Mouse (Mus musculus) heart, adult 18-20 months (tissue): ENCODE results near the gene Hist1h2ak. TPM values are rescaled to one million over a fixed set of nuclear protein-coding genes. Genes with fewer than 3 reads are reported as not detected.

ENCODE experiments used
- DNase-seq, 2 experiments: peaks; one replicate each; pipeline ENCODE4 v3.0.0; 2021 to 2022; ENCODE audit warnings: mixed read lengths in 1 of 2
- total RNA-seq, 2 experiments: library from RNA; stranded (reverse); gene quantifications; 2 replicates each; pipeline ENCODE4 v1.2.3; 2021

The Hist1h2ak gene
- total RNA-seq, 2 experiments from 2014 or later = 2.5 to 4.6 TPM

DNA sequence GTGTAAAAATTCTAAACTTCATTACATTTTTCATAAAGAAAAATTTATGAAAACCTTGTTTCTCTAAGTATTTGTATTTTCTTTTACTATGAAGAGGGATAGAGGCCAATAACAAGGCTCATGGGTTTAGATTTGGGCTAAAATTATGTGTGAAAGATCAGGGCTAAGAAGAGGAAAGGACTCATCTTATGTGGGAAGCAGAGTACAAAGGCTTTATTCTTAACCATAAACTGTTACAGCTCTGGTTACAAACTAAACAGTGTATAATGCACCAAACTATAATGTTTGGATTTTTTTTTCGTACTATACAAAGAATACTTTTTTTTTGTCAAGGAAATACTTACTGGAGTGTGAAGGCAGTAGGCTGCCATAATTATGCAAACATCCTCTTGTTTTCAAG is 2.1 kb upstream of the Hist1h2ak start:
- DNase-seq = no peak

DNA sequence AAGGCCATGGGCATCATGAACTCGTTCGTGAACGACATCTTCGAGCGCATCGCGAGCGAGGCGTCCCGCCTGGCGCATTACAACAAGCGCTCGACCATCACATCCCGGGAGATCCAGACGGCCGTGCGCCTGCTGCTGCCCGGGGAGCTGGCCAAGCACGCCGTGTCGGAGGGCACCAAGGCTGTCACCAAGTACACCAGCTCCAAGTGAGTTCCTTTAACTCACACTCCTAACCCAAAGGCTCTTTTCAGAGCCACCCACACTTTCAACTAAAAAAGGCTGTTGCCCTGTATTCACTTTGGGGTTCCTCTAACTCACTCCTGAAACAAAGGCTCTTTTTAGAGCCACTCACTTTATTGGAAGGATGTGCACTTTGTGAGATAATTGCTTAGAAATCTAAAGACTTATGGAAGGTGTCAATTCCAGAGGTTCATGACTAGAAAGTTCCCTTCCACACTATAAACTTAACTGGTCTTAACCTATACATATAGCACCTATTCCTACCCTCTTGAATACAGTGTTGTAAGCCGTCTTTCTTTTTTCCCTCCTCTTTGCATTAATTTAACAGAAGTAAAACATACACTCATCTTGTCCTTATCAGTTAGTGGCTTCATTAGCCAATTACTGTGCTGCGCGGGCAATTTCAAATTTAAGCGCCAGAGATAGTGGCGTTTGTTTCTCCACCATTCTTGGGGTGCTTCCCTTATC is 821 bp upstream of the Hist1h2ak start:
- peak in 1 of 2 experiments; percentile 31 for DNase-seq

DNA sequence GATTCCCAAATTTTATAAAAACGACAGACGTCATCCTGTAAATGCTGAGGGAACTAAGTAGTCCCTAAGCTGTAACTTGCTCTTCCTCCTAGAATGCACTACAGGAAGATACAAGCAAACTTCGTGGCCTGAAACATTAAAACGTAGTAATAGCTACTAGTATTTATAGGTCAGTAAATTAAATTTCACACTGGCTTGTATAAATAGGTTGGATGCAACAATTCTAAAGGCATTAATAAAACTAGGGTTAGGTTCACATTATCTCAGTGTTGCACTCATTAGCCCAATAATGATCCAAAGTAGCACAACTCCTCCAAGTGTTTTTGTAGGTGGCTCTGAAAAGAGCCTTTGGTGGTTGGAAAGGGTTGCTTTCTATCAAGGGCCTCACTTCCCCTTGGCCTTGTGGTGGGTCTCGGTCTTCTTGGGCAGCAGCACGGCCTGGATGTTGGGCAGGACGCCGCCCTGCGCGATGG is 540 bp downstream of the Hist1h2ak start:
- no peak for DNase-seq

DNA sequence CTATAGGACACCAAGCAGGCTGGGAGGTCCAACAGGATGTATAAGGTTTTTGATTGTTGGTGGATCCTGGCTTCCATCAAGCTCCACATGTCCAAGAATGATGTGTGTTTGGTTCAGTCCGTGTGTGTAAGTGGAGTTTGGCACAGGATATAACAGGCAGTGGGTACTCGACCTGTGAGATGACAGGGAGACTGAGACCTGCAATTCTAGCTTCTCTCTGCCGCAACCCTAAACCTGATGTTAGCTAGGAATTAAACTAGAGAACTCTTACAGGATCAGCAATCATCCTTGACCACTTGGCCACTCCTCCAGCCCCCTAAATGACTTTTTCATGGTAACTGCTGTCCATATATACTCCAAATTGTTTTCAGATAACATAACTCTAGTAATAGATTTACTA is 1.3 kb downstream of the Hist1h2ak start:
- no peak for DNase-seq

DNA sequence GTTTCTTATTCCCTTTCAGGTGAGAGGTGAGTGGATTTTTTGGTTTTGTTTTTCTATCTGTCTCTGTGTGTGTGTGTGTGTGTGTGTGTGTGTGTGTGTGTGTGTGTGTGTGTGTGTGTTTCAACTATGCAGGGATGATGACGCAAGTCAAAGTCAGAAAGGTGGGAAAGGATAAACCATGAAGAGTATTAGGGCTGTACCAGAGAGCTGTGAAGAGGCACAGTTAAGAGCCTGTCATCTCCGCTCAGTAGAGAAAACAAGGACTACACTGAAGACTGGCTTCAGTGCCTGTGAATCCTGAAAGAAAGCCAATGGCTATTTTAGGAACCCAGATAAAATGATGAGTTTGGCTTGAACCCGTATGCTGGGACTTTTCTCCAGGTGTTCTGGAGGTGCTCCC is 1.8 kb downstream of the Hist1h2ak start:
- no peak for DNase-seq

DNA sequence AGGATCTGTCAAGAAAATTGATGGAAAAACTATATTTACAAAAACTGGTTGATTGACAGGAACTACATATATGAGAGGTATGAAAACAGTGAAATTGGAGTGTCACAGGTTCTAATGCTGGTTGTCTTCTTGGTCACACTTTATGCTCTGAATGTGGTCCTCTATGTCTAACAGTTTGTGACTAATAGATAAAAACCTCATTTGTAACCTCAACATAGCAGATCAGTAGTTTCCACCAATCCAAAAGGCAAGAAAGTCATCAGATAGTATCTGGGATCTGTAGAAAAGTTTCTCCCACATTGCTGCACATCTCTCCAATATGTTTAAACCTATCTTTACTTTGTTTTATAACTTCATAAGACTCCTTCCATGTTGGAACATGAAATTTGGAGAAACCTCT is 2.2 kb downstream of the Hist1h2ak start:
- DNase-seq = no peak

DNA sequence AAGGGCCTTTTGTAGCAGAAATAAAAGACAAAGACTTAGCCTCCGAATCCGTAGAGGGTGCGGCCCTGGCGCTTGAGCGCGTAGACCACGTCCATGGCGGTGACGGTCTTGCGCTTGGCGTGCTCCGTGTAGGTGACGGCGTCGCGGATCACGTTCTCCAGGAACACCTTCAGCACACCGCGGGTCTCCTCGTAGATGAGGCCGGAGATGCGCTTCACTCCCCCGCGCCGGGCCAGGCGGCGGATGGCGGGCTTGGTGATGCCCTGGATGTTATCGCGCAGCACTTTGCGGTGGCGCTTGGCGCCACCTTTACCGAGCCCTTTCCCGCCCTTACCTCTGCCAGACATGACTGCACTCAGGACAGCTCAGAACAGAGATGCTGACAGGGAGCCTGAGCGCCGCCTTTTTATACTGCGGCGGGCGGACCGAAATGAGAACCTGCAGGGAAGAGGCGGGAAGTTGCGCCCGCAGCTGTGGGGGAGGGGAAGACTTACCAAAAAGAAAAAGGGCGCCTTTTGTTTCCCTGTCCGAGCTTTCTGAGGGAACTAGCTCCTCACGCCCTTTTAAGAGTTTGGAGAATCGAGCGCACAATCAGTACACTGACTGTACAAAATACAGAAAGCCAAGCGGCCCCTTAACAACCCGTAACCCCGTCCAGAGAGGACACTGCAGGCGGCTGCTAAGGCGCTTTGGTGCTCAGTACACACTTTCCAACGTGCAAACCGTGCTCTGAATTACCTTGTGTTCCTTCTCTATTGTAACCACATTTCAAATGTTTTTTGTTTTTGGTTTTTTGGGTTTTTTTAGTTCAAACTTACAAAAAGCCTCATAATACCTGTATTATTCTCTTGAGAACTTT is 3.2 kb downstream of the Hist1h2ak start, which contains the start of gene Hist1h4k:
Gene Hist1h4k (minus strand): TSS at position 347 of the 859 bp plus-strand sequence.
- peak; percentile 88 to 90 for DNase-seq

DNA sequence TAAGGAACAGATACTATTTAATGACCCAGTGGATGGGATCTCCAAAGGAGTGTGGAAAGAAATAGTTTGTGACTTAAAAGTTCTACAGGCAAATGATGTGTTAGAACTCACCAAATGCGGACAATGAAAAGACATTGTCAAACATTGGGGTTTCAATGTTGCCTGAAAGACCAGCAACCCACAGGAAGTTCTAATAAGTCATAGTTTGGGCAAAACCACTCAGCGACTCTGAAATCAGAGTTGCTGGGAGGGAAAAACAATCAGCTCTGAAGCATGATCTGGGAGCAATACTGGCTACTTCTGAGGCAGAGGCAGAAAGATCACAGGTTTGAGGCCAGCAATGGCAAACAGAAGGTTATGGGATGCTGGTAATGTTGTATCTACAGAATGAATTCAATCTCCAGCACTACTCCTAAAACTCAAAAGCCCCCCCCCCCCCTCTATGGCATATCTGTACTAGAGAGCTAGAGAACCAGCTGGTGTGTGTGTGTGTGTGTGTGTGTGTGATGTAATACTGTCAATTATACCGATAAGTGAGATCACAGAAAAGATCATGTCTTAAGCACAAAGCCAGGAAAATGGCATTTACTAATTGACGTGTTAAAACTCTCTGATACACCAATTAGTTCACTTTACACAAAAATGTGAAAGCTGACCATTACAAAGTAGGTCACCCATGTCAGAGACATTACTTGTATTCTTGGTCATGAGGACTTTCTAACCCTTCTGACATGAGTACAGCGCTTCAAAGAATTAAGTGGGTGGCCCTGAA is 4.1 kb downstream of the Hist1h2ak start:
- DNase-seq = no peak

DNA sequence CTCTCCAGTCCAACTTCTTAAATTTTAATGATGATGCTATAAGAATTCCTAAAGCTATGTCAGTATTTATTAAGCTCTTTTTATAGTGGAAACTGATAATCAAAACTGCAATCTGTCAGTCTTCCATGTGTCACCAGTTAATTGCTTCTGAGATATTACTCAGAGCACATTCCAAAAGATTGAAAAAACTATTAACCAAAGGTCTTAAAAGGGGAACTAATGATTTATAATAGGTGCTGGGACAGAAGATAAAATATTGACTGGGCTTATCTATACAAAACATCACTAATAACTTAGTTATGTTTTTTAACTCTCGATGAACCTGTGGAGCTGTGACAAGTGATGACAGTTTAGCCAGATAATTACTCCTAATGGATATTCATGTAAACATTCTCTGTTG is 8.6 kb downstream of the Hist1h2ak start:
- DNase-seq = no peak

DNA sequence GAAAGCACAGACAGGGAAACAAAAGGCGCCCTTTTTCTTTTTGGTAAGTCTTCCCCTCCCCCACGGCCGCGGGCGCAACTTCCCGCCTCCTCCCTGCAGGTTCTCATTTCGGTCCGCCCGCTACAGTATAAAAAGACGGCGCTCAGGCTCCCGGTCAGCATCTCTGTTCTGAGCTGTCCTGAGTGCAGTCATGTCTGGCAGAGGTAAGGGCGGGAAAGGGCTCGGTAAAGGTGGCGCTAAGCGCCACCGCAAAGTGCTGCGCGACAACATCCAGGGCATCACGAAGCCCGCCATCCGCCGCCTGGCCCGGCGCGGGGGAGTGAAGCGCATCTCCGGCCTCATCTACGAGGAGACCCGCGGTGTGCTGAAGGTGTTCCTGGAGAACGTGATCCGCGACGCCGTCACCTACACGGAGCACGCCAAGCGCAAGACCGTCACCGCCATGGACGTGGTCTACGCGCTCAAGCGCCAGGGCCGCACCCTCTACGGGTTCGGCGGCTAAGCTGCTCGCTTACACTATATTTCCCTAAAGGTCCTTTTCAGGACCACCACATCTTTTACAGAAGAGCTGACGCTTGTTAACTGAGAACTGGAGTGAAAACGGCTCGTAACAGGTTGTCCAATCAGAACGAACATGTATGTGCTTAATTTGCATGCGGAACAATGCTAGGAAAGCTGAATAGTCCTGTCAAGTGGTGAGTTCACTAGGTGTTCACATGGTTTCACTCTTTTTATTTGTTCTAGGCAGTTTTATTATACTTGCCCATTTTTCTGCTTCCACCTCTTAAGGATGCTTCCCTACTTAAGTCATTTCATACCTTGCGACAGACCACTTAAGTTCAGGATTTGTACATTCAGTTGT is 18.5 kb downstream of the Hist1h2ak start, which contains the start of gene Hist1h4j:
Gene Hist1h4j (plus strand): TSS at position 159 of the 862 bp plus-strand sequence.
- DNase-seq = peak; percentile 65 to 69

DNA sequence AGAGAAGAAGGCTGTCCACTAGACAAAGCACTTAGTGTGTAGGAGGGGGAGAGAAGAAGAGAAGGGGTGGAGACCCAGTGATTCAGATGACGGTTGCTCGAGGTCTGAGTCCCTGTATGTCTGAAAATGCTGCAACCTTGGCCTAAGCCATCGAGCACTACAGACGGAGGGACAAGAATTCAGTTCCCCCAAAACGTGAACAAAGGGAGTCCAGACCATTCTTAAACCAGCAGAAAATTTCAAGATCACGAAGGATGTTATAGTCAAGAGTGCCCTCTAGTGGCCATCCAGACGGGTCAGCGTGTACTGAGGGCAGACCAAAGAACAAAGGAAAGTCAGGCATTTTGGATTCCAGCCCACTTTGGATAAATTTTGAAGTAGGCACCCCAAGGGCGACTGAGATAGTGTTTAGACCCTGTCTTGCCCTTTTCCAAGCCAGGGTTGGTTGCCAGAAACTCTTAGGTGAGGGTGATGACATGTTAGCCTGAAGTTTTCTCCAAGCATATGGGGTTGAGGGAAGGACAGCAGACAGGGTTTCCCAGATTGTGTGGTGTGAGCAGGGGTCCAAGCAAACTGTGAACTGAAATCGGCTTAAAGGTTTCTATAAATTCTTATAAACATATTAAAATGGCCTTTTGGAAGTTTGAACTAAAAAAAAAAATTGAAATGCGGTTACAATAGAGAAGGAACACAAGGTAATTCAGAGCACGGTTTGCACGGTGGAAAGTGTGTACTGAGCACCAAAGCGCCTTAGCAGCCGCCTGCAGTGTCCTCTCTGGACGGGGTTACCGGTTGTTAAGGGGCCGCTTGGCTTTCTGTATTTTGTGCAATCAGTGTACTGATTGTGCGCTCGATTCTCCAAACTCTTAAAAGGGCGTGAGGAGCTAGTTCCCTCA is 19.4 kb downstream of the Hist1h2ak start:
- peak; percentile 84 to 89 for DNase-seq

DNA sequence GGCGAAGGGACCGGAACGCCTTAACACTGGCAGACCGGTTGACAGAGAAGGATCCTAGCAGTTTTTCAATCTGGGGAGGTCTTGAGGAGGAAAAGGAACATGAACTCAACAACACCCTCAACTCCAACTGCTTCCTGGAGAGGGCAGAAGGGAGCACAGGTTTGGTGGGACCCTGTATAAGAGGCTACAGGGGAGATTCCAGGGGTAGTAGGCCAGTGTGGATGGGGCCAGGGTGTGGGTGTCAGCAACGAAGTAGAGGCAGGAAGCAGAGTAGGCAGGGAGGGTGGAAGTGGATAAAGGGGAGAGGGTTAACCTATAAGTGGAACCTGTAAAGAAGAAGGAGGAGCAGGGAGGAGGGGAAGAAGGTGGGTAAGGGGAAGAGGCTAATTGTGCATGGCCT is 20.2 kb downstream of the Hist1h2ak start:
- no peak for DNase-seq

DNA sequence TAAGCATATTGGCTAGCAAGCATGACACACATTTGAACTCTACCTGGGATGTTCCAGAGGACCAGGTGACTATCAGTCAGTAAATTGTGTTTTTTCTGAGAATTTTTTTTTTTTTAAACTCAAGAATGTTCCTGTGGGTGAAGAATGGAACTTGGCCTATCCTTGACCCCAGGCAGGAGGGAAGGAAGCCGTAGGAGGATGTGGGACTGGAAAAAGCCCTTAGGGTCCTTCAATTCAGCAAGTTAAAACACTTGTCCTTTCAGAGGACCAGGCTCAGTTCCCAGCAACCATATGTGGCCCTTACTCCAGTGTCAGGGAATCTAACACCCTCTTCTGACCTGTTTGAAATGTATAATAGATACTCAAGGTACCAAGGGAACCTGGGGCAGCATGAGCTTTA is 24.1 kb downstream of the Hist1h2ak start:
- no peak for DNase-seq

DNA sequence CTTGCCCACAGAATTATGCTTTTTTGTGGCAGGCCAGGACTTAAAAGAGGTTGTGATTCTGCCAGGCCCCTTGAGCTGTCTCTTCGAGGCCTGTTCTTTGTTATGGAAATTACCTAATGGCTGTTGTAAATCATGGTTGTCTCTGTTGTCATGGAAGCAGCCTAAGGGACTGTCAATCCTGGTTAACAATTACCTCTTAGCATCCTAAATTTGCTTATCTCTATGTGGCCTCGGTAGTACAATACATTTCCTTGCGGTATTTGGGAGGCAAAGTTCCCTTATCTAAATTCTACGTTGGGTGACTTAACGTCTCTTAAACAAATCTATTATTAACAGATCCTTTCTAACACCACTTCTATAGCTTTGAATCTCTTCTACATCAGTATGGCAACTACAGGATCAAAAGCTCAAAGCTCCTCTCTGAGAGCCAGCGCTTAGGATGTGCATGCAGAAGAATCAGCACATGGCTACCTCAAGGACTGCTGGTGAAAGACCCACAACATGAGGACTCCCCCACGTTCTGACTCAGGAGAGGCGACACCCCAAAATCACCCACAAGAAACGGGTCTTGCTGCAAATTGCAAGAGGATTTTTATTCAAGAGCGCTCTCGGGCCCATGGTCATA is 25.6 kb downstream of the Hist1h2ak start:
- no peak for DNase-seq

DNA sequence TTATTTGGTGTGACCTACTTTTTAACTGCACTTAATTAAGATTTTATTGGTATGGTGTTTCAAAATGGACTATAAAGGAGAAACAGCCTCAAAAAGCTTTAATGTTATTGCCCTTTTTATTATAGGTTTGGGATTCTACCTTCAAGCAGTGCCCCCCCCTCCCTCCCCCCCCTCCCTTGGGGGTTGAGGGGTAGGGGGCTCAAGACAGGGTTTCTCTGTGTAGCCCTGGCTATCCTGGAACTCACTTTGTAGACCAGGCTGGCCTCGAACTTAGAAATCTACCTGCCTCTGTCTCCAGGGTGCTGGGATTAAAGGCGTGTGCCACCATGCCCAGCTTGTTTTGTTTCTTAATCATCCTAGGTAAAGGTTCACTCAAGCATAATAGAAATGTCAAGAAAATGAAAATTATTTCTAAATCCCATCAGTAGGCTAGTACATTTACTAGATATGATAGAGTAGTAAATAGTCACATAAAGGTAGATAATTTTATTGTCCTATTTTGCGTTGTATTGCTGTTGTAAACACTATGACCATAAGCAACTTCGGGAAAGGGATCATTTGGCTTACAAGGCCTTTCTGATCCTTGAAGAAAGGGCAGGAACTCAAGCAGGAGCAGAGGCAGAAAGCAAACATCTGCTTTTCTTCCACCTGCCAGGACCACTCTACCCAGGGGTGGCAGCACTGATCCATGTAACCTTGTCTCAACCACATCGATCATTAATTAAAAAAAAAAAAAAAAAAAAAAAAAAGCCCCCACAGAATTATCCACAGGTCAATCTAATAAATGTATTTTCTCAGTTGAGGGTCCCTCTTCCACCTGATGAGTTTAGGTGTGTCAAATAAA is 30.4 kb downstream of the Hist1h2ak start:
- DNase-seq = no peak

DNA sequence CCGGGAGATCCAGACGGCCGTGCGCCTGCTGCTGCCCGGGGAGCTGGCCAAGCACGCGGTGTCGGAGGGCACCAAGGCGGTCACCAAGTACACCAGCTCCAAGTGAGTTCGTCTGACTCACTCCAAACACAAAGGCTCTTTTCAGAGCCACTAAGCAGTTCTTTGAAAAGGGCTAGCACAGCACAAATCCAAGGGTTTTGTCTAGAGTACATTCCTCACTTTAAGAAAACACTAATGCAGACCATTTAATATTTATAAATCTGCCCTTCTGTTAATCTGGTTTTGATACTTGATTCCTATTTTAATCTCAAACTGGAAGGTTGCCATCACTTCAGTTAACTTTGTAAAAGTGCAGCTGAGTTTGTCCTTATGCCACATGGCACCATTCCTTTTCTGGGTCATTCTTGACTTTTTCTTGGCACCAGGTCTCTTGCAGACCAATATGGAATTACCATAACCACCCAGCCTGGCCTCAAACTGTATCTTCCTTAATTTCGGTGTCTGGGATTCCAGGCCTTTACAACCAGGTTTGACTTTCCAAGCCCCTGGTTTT is 31.2 kb downstream of the Hist1h2ak start:
- no peak for DNase-seq

DNA sequence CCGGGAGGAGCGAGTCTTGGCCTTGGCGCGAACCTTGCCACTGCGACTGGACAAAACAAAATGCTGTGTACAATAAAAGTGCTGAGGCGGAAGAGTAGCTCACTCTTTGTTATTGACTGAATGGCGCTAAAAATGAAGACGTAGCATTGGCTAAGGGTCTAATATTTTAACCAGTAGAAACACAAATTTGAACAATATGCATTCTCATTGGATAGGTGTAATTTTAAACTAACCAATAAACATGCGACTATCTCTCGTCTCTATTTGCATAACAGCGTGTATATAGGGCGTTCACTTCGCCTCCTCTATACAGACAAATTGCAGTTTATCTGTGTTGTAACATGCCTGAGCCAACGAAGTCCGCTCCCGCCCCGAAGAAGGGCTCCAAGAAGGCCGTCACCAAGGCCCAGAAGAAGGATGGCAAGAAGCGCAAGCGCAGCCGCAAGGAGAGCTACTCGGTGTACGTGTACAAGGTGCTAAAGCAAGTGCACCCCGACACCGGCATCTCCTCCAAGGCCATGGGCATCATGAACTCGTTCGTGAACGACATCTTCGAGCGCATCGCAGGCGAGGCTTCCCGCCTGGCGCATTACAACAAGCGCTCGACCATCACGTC is 31.8 kb downstream of the Hist1h2ak start, which contains the start of gene Hist1h2bm:
Gene Hist1h2bm (plus strand): TSS at position 288 of the 616 bp plus-strand sequence.
- peak; percentile 64 to 69 for DNase-seq
